Mouse (Mus musculus) bone marrow macrophage, adult 2 months (primary cell): ENCODE measurements around the gene Sectm1b. TPM values are rescaled to one million over a fixed set of nuclear protein-coding genes. Genes with fewer than 3 reads are reported as not detected.
A peak's percentile ranks its signal among the peaks of the same experiment; 100 is the strongest.
"Not testable (repeated sequence)": the region's sequence is repeated elsewhere in the genome, so short reads cannot be mapped to it uniquely, and the experiment has no call there.

Source experiments
- H3K27ac ChIP-seq: 2 replicates; pipeline ENCODE4 v1.5.1; 2012; ENCODE audit warnings: low read depth, low read length; ENCODE audit not compliant: insufficient read depth
- H3K4me1 ChIP-seq: 2 replicates; pipeline ENCODE4 v1.6.1; 2012; ENCODE audit warnings: low read length; ENCODE audit not compliant: control insufficient read depth, insufficient read depth
- H3K4me3 ChIP-seq: 2 replicates; pipeline ENCODE4 v1.5.1; 2012; ENCODE audit warnings: mild to moderate bottlenecking, low read length, moderate library complexity; ENCODE audit not compliant: insufficient read depth
- CTCF ChIP-seq: IDR thresholded peaks from 2 replicates; pipeline ENCODE4 v1.5.1; 2012; ENCODE audit warnings: low read depth, mild to moderate bottlenecking, low read length, moderate library complexity
- POLR2A ChIP-seq: IDR thresholded peaks from 2 replicates; pipeline ENCODE4 v1.6.1; 2012; ENCODE audit warnings: mild to moderate bottlenecking, low read depth, low read length, borderline replicate concordance
- polyA plus RNA-seq: library from polyadenylated mRNA; stranded (reverse); fragments of >200 nt; gene quantifications from 2 replicates; pipeline ENCODE4 v1.2.4, GENCODE M21; 2012; ENCODE audit not compliant: missing spikeins, insufficient read depth, insufficient read length

Gene Sectm1b
- polyA plus RNA-seq, 1 experiment = not detected

DNA sequence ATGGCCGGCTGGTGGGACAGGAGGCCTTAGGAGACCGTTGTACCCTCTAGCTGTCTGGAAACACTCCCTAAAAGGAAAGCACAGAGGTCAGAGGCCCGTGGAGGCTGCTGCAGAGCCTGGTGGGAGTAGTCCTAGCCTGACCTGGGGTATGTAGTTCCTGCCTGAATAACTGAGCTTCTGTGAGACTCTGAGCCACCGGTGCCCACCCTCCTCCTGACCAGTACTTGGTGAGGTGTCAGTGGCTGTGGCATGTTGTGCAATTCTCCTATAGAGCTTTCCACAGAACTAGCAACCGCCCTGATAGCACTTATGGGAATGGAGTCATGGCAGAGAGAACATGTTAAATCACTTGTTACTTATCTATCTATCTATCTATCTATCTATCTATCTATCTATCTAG is 12.3 kb upstream of the Sectm1b start:
- Histone ChIP-seq H3K27ac (no peak overlapping the region), H3K4me3 (no peak overlapping the region), H3K4me1 (peaks cover 10% of the 10 kb centered on the region)
- TF ChIP-seq POLR2A = no peak
- TF ChIP-seq CTCF = no peak

DNA sequence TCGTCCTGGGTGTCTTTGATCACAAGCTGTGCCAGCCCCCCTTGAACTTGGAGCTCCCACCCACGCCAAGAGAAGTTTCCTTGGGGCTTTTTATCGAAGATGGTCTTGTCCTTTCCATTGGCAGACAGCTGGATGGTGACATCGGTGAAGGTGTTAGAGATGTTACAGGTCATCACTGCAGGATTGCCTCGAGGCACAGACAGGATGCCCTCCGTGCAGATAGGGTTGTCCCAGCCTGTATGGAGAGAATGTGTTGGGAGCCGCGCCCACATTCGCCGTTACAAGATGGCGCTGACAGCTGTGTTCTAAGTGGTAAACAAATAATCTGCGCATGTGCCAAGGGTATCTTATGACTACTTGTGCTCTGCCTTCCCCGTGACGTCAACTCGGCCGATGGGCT is 6.3 kb upstream of the Sectm1b start:
- not testable (repeated sequence) for H3K4me3 ChIP-seq

DNA sequence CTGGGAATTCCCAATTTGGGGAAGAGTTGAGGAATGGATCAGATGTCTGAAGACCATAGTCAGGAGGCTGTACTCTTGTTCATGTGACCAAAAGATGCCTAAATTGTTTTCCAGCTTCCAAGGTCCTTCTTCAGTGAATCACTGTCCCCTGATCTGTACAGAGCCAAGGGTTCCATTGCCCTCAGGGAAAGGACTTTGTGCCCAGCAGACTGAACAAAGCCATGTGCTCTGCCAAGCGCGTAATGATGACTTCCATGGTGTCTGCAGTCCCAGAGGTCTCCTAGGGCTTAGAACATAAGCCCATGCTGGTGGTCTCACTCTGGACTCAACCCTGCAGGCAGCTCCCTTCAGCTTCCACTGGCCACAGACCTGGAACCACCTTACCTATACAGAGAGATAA is 4.5 kb upstream of the Sectm1b start:
- no peak overlapping the region for H3K27ac ChIP-seq
- TF ChIP-seq POLR2A = no peak
- TF ChIP-seq CTCF = no peak
- H3K4me1 ChIP-seq = no peaks in the 10 kb centered on the region
- no peak overlapping the region for H3K4me3 ChIP-seq

More for the DNA sequence above, 6.3 kb upstream of the Sectm1b start:
- not testable (repeated sequence) for H3K27ac ChIP-seq, H3K4me1 ChIP-seq

DNA sequence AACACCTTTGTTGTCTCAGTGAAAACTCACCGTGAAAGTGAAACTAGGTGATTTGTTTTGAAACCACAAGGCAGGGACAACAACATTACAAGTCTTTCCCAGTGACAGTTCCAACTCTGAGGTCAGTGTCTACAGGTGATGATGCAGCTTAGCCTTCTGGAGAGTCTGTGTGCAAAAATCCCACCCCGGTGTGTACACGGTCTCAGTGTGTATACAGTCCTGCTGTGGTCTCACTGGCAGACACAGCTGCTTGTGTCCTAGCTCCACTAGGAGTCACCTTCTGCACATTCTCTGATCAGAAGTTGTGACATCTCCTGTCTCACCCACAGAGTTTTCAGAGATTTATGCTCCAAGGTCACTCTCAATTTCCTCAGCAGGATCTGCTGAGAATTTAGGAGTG is 828 bp upstream of the Sectm1b start:
- H3K27ac ChIP-seq = no peak overlapping the region
- TF ChIP-seq CTCF = no peak
- TF ChIP-seq POLR2A = no peak
- H3K4me1 ChIP-seq = no peaks in the 10 kb centered on the region
- no peak overlapping the region for H3K4me3 ChIP-seq

DNA sequence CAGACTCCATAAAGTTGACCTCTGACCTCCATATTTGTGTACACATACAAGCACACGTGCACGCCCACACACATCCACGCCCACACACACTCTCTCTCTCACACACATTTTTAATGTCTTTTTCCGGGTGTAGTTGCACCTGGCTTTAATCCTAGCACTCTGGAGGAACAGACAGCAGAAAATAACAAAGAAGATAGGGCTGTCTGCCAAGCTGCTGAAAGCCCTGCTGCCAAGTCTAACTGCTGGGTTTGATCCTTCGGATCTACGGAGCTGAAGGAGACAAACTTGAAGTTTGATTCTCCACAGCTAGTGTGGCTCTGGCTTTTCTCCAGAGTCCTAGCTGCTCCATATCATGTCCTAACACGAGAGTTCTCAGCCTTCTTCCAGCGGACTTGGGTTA is 1.8 kb downstream of the Sectm1b start:
- H3K27ac ChIP-seq = no peak overlapping the region
- TF ChIP-seq CTCF (no peak), POLR2A (no peak)

DNA sequence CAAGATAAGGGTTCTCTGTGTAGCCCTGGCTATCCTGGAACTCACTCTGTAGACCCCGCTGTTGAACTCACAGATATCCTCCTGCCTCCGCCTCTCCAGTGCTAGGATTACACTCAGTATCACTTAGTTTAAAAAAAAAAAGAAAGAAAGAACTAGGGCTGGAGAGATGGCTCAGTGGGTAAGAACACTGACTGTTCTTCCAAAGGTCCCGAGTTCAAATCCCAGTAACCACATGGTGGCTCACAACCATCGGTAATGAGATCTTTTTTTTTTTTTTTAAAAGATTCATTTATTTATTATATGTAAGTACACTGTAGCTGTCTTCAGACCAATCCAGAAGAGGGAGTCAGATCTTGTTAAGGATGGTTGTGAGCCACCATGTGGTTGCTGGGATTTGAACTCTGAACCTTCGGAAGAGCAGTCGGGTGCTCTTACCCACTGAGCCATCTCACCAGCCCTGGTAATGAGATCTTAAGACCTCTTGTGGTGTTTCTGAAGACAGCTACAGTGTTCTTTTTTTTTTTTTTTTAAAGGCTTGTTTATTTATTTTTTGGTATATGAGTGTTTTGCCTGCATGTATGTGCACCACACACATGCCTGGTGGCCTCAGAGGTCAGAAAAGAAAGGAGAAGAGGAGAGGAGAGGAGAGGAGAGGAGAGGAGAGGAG is 2.8 kb downstream of the Sectm1b start:
- H3K27ac ChIP-seq, H3K4me3 ChIP-seq, H3K4me1 ChIP-seq: not testable (repeated sequence)

More for the DNA sequence above, 1.8 kb downstream of the Sectm1b start:
- H3K4me1 ChIP-seq = peaks cover 3% of the 10 kb centered on the region
- no peak overlapping the region for H3K4me3 ChIP-seq

DNA sequence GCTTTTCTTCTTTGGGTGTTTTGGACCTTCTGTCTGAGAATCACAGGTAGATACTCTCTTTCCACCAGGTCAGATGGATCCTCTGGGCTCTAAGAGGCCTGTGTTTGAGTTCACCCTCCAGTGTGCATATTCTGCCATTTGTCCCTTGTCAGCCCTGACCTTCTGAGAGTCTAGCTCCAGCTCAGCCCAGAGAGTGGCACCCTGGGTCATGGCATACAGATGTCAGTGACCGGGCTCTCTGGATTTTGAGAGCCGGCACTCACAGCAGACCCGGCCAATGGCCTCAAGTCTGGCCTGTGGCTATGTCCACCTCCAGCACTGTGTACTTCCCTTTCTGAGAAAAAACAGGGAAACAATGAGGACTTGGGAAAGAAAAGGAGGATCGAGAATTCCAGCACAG is 3.9 kb downstream of the Sectm1b start:
- H3K27ac ChIP-seq = no peak overlapping the region
- no peak for TF ChIP-seq POLR2A
- TF ChIP-seq CTCF = no peak
- H3K4me3 ChIP-seq = no peak overlapping the region
- H3K4me1 ChIP-seq = peaks cover 7% of the 10 kb centered on the region

DNA sequence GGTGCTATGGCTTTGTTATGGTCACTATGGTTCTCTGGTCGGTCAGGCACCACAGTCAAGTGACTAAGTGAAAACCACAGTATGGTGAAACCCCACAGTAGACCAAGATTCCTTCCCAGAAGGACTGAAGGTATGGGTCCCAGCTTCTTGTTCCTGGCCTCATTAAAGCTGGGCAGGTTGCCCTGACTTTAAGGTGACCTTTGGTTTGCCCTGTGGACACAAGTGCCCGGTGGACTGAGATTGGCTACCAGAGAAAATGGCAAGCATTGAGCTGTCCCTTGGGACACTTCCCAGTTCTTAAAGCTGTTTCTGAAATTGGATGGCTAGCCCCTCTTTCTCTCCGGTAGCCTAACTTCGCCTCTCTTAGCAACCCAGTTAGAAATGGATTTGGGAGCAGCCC is 4.4 kb downstream of the Sectm1b start:
- Histone ChIP-seq H3K4me3 (no peak overlapping the region), H3K4me1 (peaks cover 7% of the 10 kb centered on the region), H3K27ac (no peak overlapping the region)
- TF ChIP-seq POLR2A = no peak
- no peak for TF ChIP-seq CTCF

DNA sequence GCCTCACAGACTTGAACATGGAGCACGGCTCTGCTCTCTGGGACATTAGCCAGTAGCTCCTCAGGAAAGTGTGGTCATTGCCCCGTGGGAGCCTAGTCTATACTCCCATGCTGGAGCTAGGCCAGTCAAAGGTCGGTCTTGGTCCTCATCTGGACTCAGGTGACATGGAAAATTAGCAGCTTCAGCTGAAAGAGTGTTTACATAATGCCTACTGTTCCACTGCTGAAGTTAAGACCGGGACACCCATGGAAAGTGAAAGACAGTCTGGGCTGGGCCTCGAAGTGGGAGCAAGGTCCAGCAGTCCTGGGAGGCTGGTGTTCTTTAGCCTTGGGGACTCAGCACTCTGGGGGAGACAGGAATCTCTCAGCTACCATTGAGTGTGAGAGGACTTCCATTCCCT is 5.2 kb downstream of the Sectm1b start:
- no peak overlapping the region for H3K27ac ChIP-seq
- peaks cover 7% of the 10 kb centered on the region for H3K4me1 ChIP-seq
- H3K4me3 ChIP-seq = no peak overlapping the region
- TF ChIP-seq POLR2A = no peak
- TF ChIP-seq CTCF = no peak

DNA sequence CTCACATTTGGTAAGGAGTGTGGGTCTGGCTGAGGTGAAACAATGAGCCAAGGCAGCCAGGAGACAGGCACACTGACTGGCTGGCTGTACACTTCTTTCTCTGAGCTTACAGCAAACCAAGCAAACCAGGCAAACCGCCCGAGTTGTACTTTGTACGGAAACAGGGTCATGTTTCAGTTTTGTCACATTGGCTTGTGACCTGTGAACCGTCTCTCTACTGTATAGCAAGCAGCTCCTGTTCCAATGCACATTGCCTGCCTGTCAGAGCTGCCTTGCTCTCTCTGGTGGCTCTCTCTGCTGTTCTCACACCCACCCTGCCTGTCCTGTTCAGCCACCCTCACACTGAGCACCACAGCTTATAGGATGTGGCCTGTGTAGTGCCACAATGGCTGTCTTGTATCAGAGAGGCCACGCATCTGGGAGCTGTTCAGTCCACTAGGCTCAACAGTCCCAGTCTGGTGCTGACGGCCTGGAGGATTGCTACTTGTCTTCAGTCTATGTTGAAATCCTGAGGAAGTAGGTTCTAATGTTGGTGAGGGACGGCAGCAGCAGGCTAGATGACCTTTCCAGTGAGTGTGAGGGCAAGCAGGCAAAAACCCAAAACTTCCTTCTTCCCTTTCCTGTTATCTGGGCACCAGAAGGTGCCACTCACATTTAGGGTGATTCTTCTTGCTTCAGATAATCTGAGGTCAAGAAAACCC is 6.7 kb downstream of the Sectm1b start:
- no peak for TF ChIP-seq CTCF
- TF ChIP-seq POLR2A = no peak
- H3K4me3 ChIP-seq = no peak overlapping the region
- no peak overlapping the region for H3K27ac ChIP-seq
- peaks cover 7% of the 10 kb centered on the region for H3K4me1 ChIP-seq

DNA sequence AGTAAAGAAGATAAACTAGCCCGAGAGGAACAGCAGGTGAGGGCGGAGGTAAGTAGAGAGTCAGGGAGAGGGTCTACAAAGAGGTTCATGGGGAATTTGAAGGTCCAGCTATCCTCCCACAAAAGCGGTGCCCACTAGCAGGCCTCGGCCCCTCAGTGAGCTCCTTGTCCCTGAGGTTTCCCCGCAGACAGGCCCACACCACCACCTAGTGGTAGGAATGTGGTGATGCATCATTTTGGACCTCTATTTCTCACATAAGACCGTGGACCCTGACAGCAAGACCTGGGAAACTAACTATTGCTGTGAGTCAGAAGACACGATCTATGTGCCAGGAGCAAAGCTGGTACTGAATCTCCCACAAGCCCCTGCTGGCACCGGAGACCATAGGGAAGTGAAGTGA is 9.8 kb downstream of the Sectm1b start:
- TF ChIP-seq CTCF (peak; percentile 78), POLR2A (no peak)
- Histone ChIP-seq H3K4me1 (peaks cover 7% of the 10 kb centered on the region), H3K4me3 (no peak overlapping the region), H3K27ac (no peak overlapping the region)
